Mouse (Mus musculus): ENCODE measurements at regions not wholly inside any gene's neighbourhood (a gene's known extent, or its start where the extent isn't known, plus 50 kb on each side); places are given as distances from the start of the nearest gene placed in this dataset.

GRCm38 (mm10) chr1:60621064-60621726, 54.3 kb upstream of the Raph1 start:
- TF ChIP-seq POLR2A (IDR thresholded peaks at IDR 0.05; ENCODE audit: control insufficient read depth in 1 of 2, insufficient read depth in 1 of 2, low read depth in 1 of 2, low read length in 2 of 2, poor library complexity in 1 of 2) (no peak), CTCF (IDR thresholded peaks at IDR 0.05 in 2 of 3, conservative IDR thresholded peaks at IDR 0.05 in 1 of 3; ENCODE audit: control insufficient read depth in 1 of 3, insufficient read depth in 1 of 3, low read depth in 2 of 3, low read length in 3 of 3, poor library complexity in 1 of 3, severe bottlenecking in 1 of 3) (no peak), ZC3H11A (IDR thresholded peaks at IDR 0.05; ENCODE audit: low read depth, low read length) (no peak), ZNF384 (IDR thresholded peaks at IDR 0.05; ENCODE audit: low read depth, low read length) (no peak), TBP (IDR thresholded peaks at IDR 0.05; ENCODE audit: low read depth, low read length) (no peak), ELF1 (IDR thresholded peaks at IDR 0.05; ENCODE audit: low read depth, low read length) (no peak), GATA1 (IDR thresholded peaks at IDR 0.05; ENCODE audit: low read depth, low read length) (no peak), TCF12 (IDR thresholded peaks at IDR 0.05; ENCODE audit: low read depth, low read length) (no peak), BHLHE40 (IDR thresholded peaks at IDR 0.05; ENCODE audit: borderline replicate concordance, low read depth, low read length) (no peak), RCOR1 (IDR thresholded peaks at IDR 0.05; ENCODE audit: low read depth, low read length) (no peak), MAFK (IDR thresholded peaks at IDR 0.05; ENCODE audit: borderline replicate concordance, low read depth, low read length) (no peak)
